Mouse (Mus musculus): ENCODE results near the gene Etl4.

- TF ChIP-seq CTCF (IDR thresholded peaks at IDR 0.05) (no peak), POLR2A (IDR thresholded peaks at IDR 0.05; ENCODE audit: insufficient read depth, low read depth, low read length) (peak; percentile 26; the same call in 1 of the 2 replicates)
Measured at GRCm38 (mm10) chr2:20445156-20446155, 535.9 kb downstream of the Etl4 start.

Data from heart, adult 2 months (tissue).